8 mouse cellular contexts compared by ENCODE assay signal in genomic region chr13:53472614-53473124, GRCm38 (mm10). TPM values are rescaled to one million over a fixed set of nuclear protein-coding genes. Genes with fewer than 3 reads are reported as not detected.
DNase-seq lines count a peak whose midpoint lies in the region; ATAC-seq lines count a peak whose summit lies in the region.

Gene Msx2 (minus strand): TSS chr13:53473074.

- H3K4me1 ChIP-seq in hindbrain, embryonic 15.5 days (replicated peaks): peaks cover 28% of the 10 kb centered on the region
- peaks cover 71% of the 10 kb centered on the region for H3K4me1 ChIP-seq in midbrain, embryonic 10.5 days

- H3K9me3 ChIP-seq in hindbrain, embryonic 15.5 days: no peaks in the 10 kb centered on the region
- H3K9me3 ChIP-seq in midbrain, embryonic 10.5 days (replicated peaks): no peaks in the 10 kb centered on the region

- intact Hi-C loops in left cerebral cortex, postnatal 14 days (cut with DNase I): no loop called here

- peak; percentile 76 for DNase-seq in adrenal gland, postnatal 10 days
- DNase-seq in cerebellum, postnatal 10 days: peak; percentile 81 to 87
- DNase-seq in frontal cortex, postnatal 10 days (ENCODE audit: low spot score in 2 of 2): peak; percentile 50 to 62
- DNase-seq in left cerebral cortex, postnatal 14 days (ENCODE audit: low spot score in 2 of 2): peak; percentile 15 to 53
- DNase-seq in midbrain, embryonic 10.5 days (ENCODE audit: low spot score): peak; percentile 86
- peak; percentile 66 for DNase-seq in testis, postnatal 14 days (ENCODE audit: low spot score)
- DNase-seq in thymus, postnatal 0 days (ENCODE audit: low spot score): no peak

- peak; percentile 90 for ATAC-seq in hindbrain, embryonic 15.5 days (ENCODE audit: low FRiP score, low read depth)

- no peak within 1 kb of the TSS for H3K27ac ChIP-seq in hindbrain, embryonic 15.5 days (replicated peaks)
- peak within 1 kb of the TSS; percentile 64; the same call in 1 of the 2 replicates for H3K27ac ChIP-seq in midbrain, embryonic 10.5 days (replicated peaks)

- H3K4me2 ChIP-seq in hindbrain, embryonic 15.5 days: peak within 1 kb of the TSS; percentile 69

- peak within 1 kb of the TSS; percentile 23; the same call in 1 of the 2 replicates for H3K9ac ChIP-seq in hindbrain, embryonic 15.5 days

- H3K4me3 ChIP-seq in hindbrain, embryonic 15.5 days: peak within 1 kb of the TSS; percentile 37
- peak within 1 kb of the TSS; percentile 57 for H3K4me3 ChIP-seq in midbrain, embryonic 10.5 days

- no peaks in the 10 kb centered on the region for H3K36me3 ChIP-seq in hindbrain, embryonic 15.5 days
- no peaks in the 10 kb centered on the region for H3K36me3 ChIP-seq in midbrain, embryonic 10.5 days

- WGBS in hindbrain, embryonic 15.5 days: 0% methylated on average over 38 of the region's 38 CpGs
- WGBS in midbrain, embryonic 10.5 days: under 1% methylated on average over 38 of the region's 38 CpGs

- peaks cover 88% of the 10 kb centered on the region for H3K27me3 ChIP-seq in hindbrain, embryonic 15.5 days
- peaks cover 100% of the 10 kb centered on the region for H3K27me3 ChIP-seq in midbrain, embryonic 10.5 days (ENCODE audit: low read depth, poor library complexity, severe bottlenecking)

RNA-seq across cellular contexts. Expression of gene Msx2, which starts in this region (rescaled TPM):
- under 1 TPM in 1 of 2 experiments, not detected in 1; 0.15 TPM for total RNA-seq in adrenal gland, postnatal 10 days (2021)
- polyA plus RNA-seq in hindbrain, embryonic 15.5 days (2015; fragmentation: Nextera tagmentation; extraction: Ambion mirVana): 2.3 and 3.1 TPM in 2 replicates
- total RNA-seq in left cerebral cortex, postnatal 14 days (2021): under 1 TPM; 0.29 to 0.49 TPM
- polyA plus RNA-seq in midbrain, embryonic 10.5 days (2016; fragmentation: Nextera tagmentation; extraction: Ambion mirVana): 18.3 and 23.2 TPM in 2 replicates
- polyA plus RNA-seq in thymus, postnatal 0 days (2015; fragmentation: Nextera tagmentation; extraction: Ambion mirVana): 0.07 TPM in 1 of 2 replicates, not detected in the other

Comparison
In these comparisons a context has a peak if more than half of its experiments do, and no peak if none do; other contexts are left out.
1. Peak in DNase-seq in adrenal gland, postnatal 10 days; RNA of the gene not detected or under 1 TPM.
2. Peak in DNase-seq in left cerebral cortex, postnatal 14 days; RNA of the gene not detected or under 1 TPM.